Mouse (Mus musculus) gastrocnemius, adult 8-10 months (tissue): ENCODE data around the gene Rab8b. TPM values are rescaled to one million over a fixed set of nuclear protein-coding genes. Genes with fewer than 3 reads are reported as not detected.
"Not testable (repeated sequence)": the region's sequence is repeated elsewhere in the genome, so short reads cannot be mapped to it uniquely, and the experiment has no call there.

Experiments used
- DNase-seq, 2 experiments: peaks; one replicate each; pipeline ENCODE4 v3.0.0; 2022; ENCODE audit warnings: low spot score in 2 of 2
- total RNA-seq, 4 experiments: library from RNA; stranded (reverse); gene quantifications; 2 replicates each; pipeline ENCODE4 v1.2.4; 2022

The Rab8b gene
- total RNA-seq, 4 experiments from 2014 or later, result 5.1 to 6.4 (median 5.8) TPM

DNA sequence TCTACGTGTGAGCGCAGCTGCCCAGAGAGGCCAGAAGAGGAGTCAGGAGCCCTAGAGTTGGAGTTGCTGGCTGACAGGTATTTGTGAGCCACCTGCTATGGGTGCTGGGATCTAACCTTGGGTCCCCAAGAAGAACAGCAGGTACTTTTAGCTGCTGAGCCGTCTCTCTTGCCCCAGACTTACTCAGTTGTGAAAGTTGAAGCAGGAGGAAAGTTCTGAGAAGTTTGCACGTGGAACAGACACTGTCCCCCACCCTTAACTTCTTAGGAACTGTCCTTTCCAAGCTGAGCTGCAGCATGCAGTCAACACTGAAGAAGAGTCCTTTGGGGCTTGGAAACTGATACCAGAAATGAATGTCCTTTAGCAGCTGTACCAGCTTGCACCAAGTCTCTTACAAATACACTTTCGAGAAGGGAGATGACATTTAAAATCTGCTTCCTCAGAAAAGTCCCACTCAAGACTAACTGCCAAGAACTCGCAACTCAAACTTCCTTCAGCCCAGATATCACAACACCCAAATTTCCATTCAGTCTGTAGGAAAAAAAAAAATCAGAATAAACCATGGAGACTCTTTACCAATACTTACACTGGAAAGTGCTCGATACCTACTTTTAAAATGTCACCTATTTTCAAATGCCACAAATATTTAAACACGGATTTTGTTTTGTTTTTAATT lies 2.1 kb downstream of the Rab8b start:
- no peak for DNase-seq

- DNase-seq, result no peak
These were observed 3.4 kb downstream of the Rab8b start for GRCm38 (mm10) chr9:66915869-66916785.

- DNase-seq, result no peak
These were observed 4.1 kb downstream of the Rab8b start for GRCm38 (mm10) chr9:66915401-66915800.

DNA sequence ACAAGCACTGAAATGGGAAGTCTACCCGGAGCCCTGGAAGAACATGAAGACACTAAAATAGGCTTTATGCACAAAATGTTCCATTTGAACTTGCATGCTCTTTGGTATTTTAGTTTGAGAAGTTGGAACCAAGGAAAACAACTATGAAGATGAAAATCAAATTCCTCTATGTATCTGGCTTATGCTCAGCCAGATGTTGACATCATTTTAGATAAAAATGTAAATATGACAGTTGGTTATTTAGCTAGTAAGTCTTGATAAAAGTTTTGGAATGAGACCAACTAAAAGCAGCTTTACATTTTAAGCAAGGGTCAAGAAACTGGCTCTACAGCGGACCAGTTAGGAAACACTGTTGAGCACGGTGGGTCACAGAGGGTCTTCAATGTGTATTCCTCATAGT lies 4.9 kb downstream of the Rab8b start:
- DNase-seq, result no peak

DNA sequence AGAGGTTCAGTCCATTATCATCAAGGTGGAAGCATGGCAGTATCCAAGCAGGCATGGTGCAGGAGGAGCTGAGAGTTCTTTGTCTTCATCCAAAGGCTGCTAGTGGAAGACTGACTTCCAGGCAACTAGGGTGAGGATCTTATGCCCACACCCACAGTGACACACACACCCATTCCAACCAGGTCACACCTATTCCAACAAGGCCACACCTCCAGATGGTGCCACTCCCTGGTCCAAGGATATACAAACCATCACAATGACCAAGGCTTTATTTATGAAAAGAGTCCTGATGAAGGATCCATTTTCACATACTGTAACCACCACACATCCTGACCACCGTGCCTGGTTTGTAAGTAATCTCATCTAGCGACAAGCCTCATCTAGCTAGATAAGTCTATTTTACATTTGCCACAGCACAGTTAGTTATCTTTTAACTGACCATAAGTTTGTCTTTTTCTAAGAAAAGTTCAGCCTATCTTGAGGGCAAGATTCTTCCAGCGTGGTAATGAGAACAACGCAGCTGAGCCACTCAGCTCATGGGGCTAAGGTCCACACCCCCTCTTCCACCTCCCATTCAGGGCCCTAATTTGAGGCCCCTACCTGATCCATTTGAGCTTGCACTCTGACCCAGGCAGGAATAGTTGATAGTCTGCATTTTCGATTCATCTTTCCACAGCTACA lies 6.1 kb downstream of the Rab8b start:
- not testable (repeated sequence) for DNase-seq

GRCm38 (mm10) chr9:66912304-66912703 lies 7.2 kb downstream of the Rab8b start:
- DNase-seq, result no peak

DNA sequence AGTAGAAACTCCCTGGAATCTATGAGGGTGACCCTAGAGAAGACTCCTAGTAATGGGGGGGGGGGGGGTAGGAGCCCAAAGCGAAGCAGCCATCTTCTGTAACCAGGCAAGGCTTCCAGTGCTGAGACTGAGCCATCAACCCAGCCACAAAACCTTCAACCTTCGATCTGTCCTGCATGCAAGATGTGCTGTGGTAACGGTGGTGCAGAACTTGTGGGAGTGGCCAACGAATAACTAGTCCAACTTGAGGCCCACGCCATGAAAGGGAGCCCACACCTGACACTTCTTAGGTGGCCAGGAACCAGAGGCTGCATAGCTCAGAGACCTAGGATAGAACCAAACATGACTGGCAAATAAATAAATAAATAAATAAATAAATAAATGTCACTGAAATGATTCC lies 8.8 kb downstream of the Rab8b start:
- DNase-seq, result no peak

DNA sequence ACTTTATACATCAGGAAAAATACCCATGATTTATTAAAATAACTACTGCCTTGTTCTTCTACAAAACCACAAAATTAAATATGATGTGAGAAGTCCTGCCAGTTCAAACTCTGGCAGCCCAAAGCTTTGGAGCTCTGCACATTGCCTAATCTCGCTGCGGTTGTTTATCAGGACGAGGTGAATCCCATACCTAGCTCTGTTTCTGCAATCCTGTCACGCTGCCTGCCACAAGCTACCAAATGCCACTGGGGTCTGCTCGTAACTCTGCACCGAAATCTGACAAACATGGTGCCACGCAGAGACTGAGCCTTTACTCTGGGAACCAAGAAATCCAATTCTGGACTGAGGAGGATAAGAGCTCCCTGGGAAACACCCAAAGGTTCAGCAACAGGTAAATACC lies 9.6 kb downstream of the Rab8b start:
- no peak for DNase-seq

DNA sequence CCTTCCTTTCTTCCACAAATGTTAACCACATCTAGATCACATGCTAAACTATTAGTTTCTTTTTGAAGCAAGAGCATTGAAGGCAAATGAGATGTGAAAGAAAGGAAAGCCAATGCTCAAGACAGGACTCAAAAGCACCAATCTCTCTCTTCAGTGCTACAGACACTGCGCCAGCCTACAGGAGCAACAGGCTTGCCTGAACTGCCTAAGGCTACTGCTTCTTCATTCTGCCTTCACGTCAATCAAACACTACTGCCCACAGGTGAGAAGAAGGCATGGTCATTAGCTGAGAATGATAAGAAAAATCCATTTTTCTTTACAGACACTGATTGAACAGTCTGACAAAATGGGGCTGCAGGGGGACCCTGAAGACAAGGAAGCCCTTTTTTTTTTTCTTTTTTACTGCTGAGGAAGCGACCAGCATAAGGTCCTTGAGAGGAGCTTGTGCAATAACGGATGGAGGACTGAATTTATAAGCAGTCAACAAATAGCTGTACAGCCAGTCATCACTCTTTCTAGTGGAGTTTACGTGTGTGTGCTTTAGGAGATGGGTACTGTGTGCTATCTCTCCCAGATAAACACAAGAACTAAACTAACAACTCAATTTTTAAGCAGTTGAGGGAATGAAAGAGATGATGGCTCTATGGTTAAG lies 11.6 kb downstream of the Rab8b start:
- DNase-seq, result no peak

DNA sequence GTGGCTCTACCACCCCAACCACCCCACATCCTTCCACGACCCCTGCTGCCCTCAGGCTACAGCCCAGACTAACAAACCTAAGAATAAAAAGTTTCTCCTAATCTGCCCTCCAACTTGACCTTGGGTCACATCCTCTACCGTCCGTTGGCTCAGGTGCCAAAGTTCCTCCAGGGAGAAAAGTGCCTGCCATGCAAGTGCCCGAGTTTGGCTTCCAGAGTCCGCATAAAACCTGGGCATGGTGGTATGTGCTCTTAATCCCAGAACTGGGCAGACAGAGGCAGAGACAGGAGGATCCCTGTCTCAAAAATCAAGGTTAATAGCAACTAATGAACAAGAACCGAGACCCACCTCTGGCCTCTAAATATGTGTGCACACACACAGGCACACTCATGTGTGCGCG lies 12.4 kb downstream of the Rab8b start:
- DNase-seq, result no peak

DNA sequence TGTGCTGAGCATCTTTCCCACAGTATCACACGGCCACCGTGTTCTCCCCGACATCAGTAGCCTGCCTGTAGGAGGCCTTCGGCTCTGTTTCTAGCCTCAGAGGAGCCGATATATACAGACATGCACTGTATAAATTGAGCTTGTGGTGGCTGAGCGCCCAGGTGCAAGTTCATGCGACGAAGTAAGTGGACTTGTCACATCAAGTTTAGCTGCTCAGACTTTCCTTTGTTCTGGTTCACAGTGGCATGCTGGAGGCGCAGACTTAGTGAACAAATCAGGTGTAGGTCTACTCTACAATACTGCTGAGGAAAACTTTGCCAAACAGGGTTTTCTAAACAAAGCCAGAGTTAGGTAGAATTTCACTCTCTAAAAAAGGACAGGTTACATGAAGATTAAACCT lies 13.5 kb downstream of the Rab8b start:
- no peak for DNase-seq

- DNase-seq, result no peak
These were observed 20.0 kb downstream of the Rab8b start for GRCm38 (mm10) chr9:66899526-66899925.

GRCm38 (mm10) chr9:66899072-66899471 lies 20.4 kb downstream of the Rab8b start:
- DNase-seq, result no peak

- no peak for DNase-seq
These were observed 21.6 kb downstream of the Rab8b start for GRCm38 (mm10) chr9:66897851-66898250.

GRCm38 (mm10) chr9:66896951-66897350 lies 22.5 kb downstream of the Rab8b start:
- DNase-seq, result no peak

GRCm38 (mm10) chr9:66895995-66896394 lies 23.5 kb downstream of the Rab8b start:
- DNase-seq, result no peak

DNA sequence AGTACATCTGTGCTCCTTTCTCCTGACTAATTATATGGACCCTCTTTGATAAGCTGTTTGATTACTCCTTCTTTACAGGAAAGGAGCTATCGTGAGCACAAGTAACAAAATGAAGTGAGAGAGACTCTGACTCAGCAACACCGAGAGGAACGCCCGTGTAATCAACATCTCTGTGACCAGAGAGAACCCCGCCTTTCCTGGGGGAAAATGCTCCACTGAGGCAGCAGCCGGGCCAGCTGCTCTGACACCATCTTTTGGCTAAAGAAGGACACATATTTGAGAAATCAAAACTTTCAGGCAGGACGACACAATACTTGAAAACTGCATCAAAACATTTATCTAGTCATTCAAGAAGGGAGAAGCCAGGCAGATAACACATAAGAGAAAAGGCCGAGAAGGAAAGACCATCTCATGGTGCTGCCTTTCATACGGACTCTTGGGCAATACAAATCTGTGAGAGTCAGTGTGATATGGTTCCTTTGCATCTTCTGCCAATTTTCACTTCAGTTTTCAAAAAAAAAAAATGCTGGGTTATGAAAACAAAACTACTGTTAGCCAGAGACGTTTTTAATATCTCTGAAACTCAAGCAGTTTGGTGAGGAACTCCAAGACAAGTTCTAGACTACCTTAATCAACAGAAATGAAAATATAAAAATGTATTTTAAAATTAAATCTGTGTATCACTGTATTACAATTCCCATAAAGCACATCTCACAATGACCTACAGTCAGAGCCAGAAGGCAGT lies 24.3 kb downstream of the Rab8b start:
- peak; percentile 24 to 27 for DNase-seq

- DNase-seq, result no peak
These were observed 25.1 kb downstream of the Rab8b start for GRCm38 (mm10) chr9:66894421-66894820.

GRCm38 (mm10) chr9:66892456-66892855 lies 27.0 kb downstream of the Rab8b start:
- not testable (repeated sequence) for DNase-seq

GRCm38 (mm10) chr9:66887960-66888610 lies 31.4 kb downstream of the Rab8b start:
- no peak for DNase-seq
